Mouse (Mus musculus) frontal cortex, postnatal 14 days (tissue): ENCODE measurements at regions not wholly inside any gene's neighbourhood (a gene's known extent, or its start where the extent isn't known, plus 50 kb on each side); places are given as distances from the start of the nearest gene placed in this dataset.
"Not testable (repeated sequence)": the region's sequence is repeated elsewhere in the genome, so short reads cannot be mapped to it uniquely, and the experiment has no call there.

Source experiments
- DNase-seq, 2 experiments: peaks; one replicate each; pipeline ENCODE4 v3.0.0; 2022; ENCODE audit warnings: low spot score in 2 of 2

- peak; percentile 65 to 83 for DNase-seq
These were observed 1263.3 kb upstream of the Klhl29 start for GRCm38 (mm10) chr12:6638761-6639281.

GRCm38 (mm10) chr12:6637771-6638305 lies 1262.4 kb upstream of the Klhl29 start:
- no peak for DNase-seq

- no peak for DNase-seq
These were observed 1247.2 kb upstream of the Klhl29 start for GRCm38 (mm10) chr12:6622575-6623146.

- no peak for DNase-seq
These were observed 1225.6 kb upstream of the Klhl29 start for GRCm38 (mm10) chr12:6601111-6601510.

GRCm38 (mm10) chr12:6595484-6595883 lies 1220.0 kb upstream of the Klhl29 start:
- DNase-seq: not testable (repeated sequence)

GRCm38 (mm10) chr12:6590231-6590630 lies 1214.7 kb upstream of the Klhl29 start:
- DNase-seq: no peak

GRCm38 (mm10) chr12:6588031-6588701 lies 1212.7 kb upstream of the Klhl29 start:
- DNase-seq: no peak

GRCm38 (mm10) chr12:6580195-6580594 lies 1204.7 kb upstream of the Klhl29 start:
- no peak for DNase-seq

- no peak for DNase-seq
These were observed 1201.4 kb upstream of the Klhl29 start for GRCm38 (mm10) chr12:6576866-6577360.
